Comparison of ENCODE assay signal across 28 mouse cellular contexts in the genomic region with DNA sequence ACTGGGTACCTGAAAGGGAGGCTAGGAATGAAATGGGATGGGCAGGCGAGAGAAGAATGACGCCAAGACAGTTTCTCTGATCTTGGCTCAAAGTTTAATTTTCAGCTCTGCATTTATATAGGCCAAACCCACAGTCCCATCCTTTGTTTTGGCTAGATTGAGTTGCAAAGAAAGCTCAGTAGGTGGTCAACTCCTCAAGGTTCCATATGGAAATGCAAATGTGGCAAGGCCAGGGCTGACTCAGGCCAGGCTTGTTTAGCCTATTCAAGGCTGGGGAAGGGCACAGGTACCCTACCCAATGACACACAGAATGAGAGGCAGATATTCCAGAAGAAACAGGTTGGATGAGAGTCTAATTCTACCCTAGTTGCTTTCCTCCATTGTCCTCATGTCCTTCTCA.
"Had no signal": no experiment of that assay in that cellular context is flagged by ENCODE, and none has a peak within 500 bp of the region (broad histone marks: within the 10 kb centered on the region; RNA-seq: fewer than 3 reads in every experiment).

No protein-coding gene starts in this region.

- H3K4me2 ChIP-seq: heart, embryonic 12.5 days; hindbrain, embryonic 13.5 days; hindbrain, embryonic 15.5 days; limb, embryonic 12.5 days; liver, embryonic 11.5 days; liver, embryonic 13.5 days; liver, embryonic 15.5 days had no signal

- H3K9me3 ChIP-seq: heart, embryonic 10.5 days; heart, embryonic 12.5 days; hindbrain, embryonic 10.5 days; hindbrain, embryonic 13.5 days; limb, embryonic 10.5 days; limb, embryonic 12.5 days; liver, embryonic 13.5 days; liver, embryonic 15.5 days had no signal

- H3K27me3 ChIP-seq: heart, embryonic 12.5 days; hindbrain, embryonic 13.5 days; hindbrain, embryonic 15.5 days; limb, embryonic 12.5 days; liver, embryonic 13.5 days; liver, embryonic 15.5 days had no signal

- H3K9ac ChIP-seq: heart, embryonic 12.5 days; hindbrain, embryonic 13.5 days; hindbrain, embryonic 15.5 days; limb, embryonic 12.5 days; liver, embryonic 13.5 days; liver, embryonic 15.5 days; liver, postnatal 0 days had no signal

- DNase-seq: gastrocnemius, adult 2 months; gastrocnemius, postnatal 10 days; gastrocnemius, postnatal 25 days; heart, adult 18-20 months; heart, postnatal 10 days; heart, postnatal 4 days; kidney, adult 11 months; kidney, adult 2 months; kidney, adult 9 months; kidney, postnatal 10 days; kidney, postnatal 25 days; kidney, postnatal 4 days; liver; liver, embryonic 13.5 days; liver, postnatal 0 days had no signal

- H3K4me1 ChIP-seq: heart, embryonic 10.5 days; hindbrain, embryonic 10.5 days; hindbrain, embryonic 13.5 days; hindbrain, embryonic 15.5 days; limb, embryonic 10.5 days; limb, embryonic 12.5 days; liver, embryonic 13.5 days; liver, embryonic 15.5 days had no signal

- H3K4me3 ChIP-seq: gastrocnemius, adult 2 months; heart, embryonic 10.5 days; heart, embryonic 12.5 days; hindbrain, embryonic 10.5 days; hindbrain, embryonic 13.5 days; hindbrain, embryonic 15.5 days; layer of hippocampus, adult 2 months; left cerebral cortex, adult 2 months; limb, embryonic 10.5 days; limb, embryonic 12.5 days; liver, embryonic 13.5 days; liver, embryonic 15.5 days had no signal

- ATAC-seq: hindbrain, postnatal 0 days; intestine, embryonic 16.5 days; liver, postnatal 0 days had no signal

- H3K27ac ChIP-seq: gastrocnemius, adult 2 months; heart, embryonic 10.5 days; hindbrain, embryonic 10.5 days; hindbrain, embryonic 13.5 days; hindbrain, embryonic 15.5 days; hindbrain, postnatal 0 days; layer of hippocampus, adult 2 months; left cerebral cortex, adult 2 months; limb, embryonic 10.5 days; limb, embryonic 12.5 days; liver, embryonic 13.5 days; liver, embryonic 15.5 days had no signal

- H3K36me3 ChIP-seq: heart, embryonic 10.5 days; heart, embryonic 12.5 days; hindbrain, embryonic 10.5 days; hindbrain, embryonic 13.5 days; hindbrain, embryonic 15.5 days; limb, embryonic 10.5 days; limb, embryonic 12.5 days; liver, embryonic 13.5 days; liver, embryonic 15.5 days had no signal
